Mouse (Mus musculus) G1E (cell line): ENCODE results near the gene Trarg1. TPM values are rescaled to one million over a fixed set of nuclear protein-coding genes. Genes with fewer than 3 reads are reported as not detected.

Source experiments
- ATAC-seq: 2 replicates; pipeline ENCODE4 v1.8.0; 2016; ENCODE audit warnings: mild to moderate bottlenecking; ENCODE audit not compliant: insufficient number of reproducible peaks, poor library complexity, low FRiP score, severe bottlenecking; ENCODE audit errors: extremely low read depth
- DNase-seq: peaks from one replicate; pipeline ENCODE4 v3.0.0; 2012; ENCODE audit warnings: low spot score
- H3K27me3 ChIP-seq: 2 replicates; pipeline ENCODE4 v1.6.1; 2012; ENCODE audit warnings: mild to moderate bottlenecking, low read length, inconsistent platforms; ENCODE audit not compliant: insufficient read depth
- H3K36me3 ChIP-seq: replicated peaks from 2 replicates; pipeline ENCODE3; 2012; ENCODE audit warnings: mild to moderate bottlenecking, inconsistent platforms
- H3K4me1 ChIP-seq: 2 replicates; pipeline ENCODE4 v1.6.1; 2012; ENCODE audit warnings: low read depth, low read length, inconsistent platforms, mixed read lengths; ENCODE audit not compliant: insufficient read depth
- H3K4me3 ChIP-seq: 2 replicates; pipeline ENCODE4 v1.5.1; 2012; ENCODE audit warnings: low read depth, mild to moderate bottlenecking, inconsistent platforms, low read length, moderate library complexity, mixed read lengths
- H3K9me3 ChIP-seq: replicated peaks from 2 replicates; pipeline ENCODE4 v1.6.1; 2012; ENCODE audit warnings: inconsistent platforms
- CTCF ChIP-seq: IDR thresholded peaks from 2 replicates; pipeline ENCODE4 v1.5.1; 2012; ENCODE audit warnings: low read depth, low read length, inconsistent platforms, mixed read lengths
- GATA1 ChIP-seq: IDR thresholded peaks from 2 replicates; pipeline ENCODE4 v1.6.1; 2012; ENCODE audit warnings: borderline replicate concordance, low read length, inconsistent platforms, mixed read lengths
- GATA2 ChIP-seq: IDR thresholded peaks from 2 replicates; pipeline ENCODE4 v1.6.1; 2012; ENCODE audit warnings: low read depth, low read length, inconsistent platforms, borderline replicate concordance
- POLR2AphosphoS5 ChIP-seq: IDR thresholded peaks from 2 replicates; pipeline ENCODE4 v1.6.1; 2012; ENCODE audit warnings: low read depth, low read length, inconsistent platforms; ENCODE audit not compliant: insufficient replicate concordance
- TAL1 ChIP-seq: conservative IDR thresholded peaks from 2 replicates; pipeline ENCODE4 v1.6.1; 2012; ENCODE audit warnings: low read depth, low read length, inconsistent platforms, mixed read lengths
- polyA plus RNA-seq: library from polyadenylated mRNA; stranded (reverse); fragments of >175 nt; gene quantifications from 2 replicates; pipeline ENCODE4 v1.2.3, GENCODE M21; 2012
- total RNA-seq, 2 experiments: library from RNA; stranded (forward) in 1 of 2; stranded (reverse) in 1 of 2; fragments of 200-1000 nt in 1 of 2; fragments of >200 nt in 1 of 2; fragmentation: Nextera tagmentation in 1 of 2; gene quantifications; 2 replicates each; pipeline ENCODE4 v1.2.3; 2014 to 2017

The Trarg1 gene
- total and polyA plus RNA-seq, 3 experiments, result 0.16 TPM; not detected in 2

- no peak for TF ChIP-seq POLR2AphosphoS5
- TF ChIP-seq GATA1, result no peak
- TF ChIP-seq GATA2, result no peak
- no peak for TF ChIP-seq TAL1
- no peak for TF ChIP-seq CTCF
- no peak for ATAC-seq
- no peaks in the 10 kb centered on the region for H3K4me1 ChIP-seq
- H3K36me3 ChIP-seq, result no peaks in the 10 kb centered on the region
- H3K9me3 ChIP-seq, result no peaks in the 10 kb centered on the region
- H3K4me3 ChIP-seq, result no peak overlapping the region
- no peak for DNase-seq
- peaks cover 11% of the 10 kb centered on the region for H3K27me3 ChIP-seq
These were observed 22.1 kb upstream of the Trarg1 start for GRCm38 (mm10) chr11:76657450-76657970.

- Histone ChIP-seq H3K4me1 (no peaks in the 10 kb centered on the region), H3K9me3 (no peaks in the 10 kb centered on the region), H3K36me3 (no peaks in the 10 kb centered on the region), H3K27me3 (peaks cover 16% of the 10 kb centered on the region), H3K4me3 (no peak overlapping the region)
- DNase-seq (no peak), ATAC-seq (no peak)
- no peak for TF ChIP-seq POLR2AphosphoS5
- no peak for TF ChIP-seq CTCF
- TF ChIP-seq GATA2, result no peak
- no peak for TF ChIP-seq TAL1
- no peak for TF ChIP-seq GATA1
These were observed 20.3 kb upstream of the Trarg1 start for GRCm38 (mm10) chr11:76659138-76659930.

- no peaks in the 10 kb centered on the region for H3K9me3 ChIP-seq
- H3K27me3 ChIP-seq, result peaks cover 22% of the 10 kb centered on the region
- ATAC-seq, result no peak
- H3K4me1 ChIP-seq, result no peaks in the 10 kb centered on the region
- no peak for TF ChIP-seq GATA1
- no peak for TF ChIP-seq POLR2AphosphoS5
- no peak for TF ChIP-seq CTCF
- TF ChIP-seq GATA2, result no peak
- no peak for TF ChIP-seq TAL1
- no peak for DNase-seq
- no peak overlapping the region for H3K4me3 ChIP-seq
- no peaks in the 10 kb centered on the region for H3K36me3 ChIP-seq
These were observed 17.7 kb upstream of the Trarg1 start for GRCm38 (mm10) chr11:76661790-76662468.

GRCm38 (mm10) chr11:76666002-76666649 lies 13.5 kb upstream of the Trarg1 start:
- TF ChIP-seq TAL1 (no peak), CTCF (no peak), GATA1 (no peak), GATA2 (no peak), POLR2AphosphoS5 (no peak)
- no peaks in the 10 kb centered on the region for H3K4me1 ChIP-seq
- peaks cover 22% of the 10 kb centered on the region for H3K27me3 ChIP-seq
- H3K9me3 ChIP-seq, result no peaks in the 10 kb centered on the region
- ATAC-seq (no peak), DNase-seq (no peak)
- no peak overlapping the region for H3K4me3 ChIP-seq
- H3K36me3 ChIP-seq, result no peaks in the 10 kb centered on the region

- DNase-seq (no peak), ATAC-seq (no peak)
- H3K27me3 ChIP-seq, result peaks cover 31% of the 10 kb centered on the region
These were observed 11.8 kb upstream of the Trarg1 start for GRCm38 (mm10) chr11:76667807-76668206.

More at GRCm38 (mm10) chr11:76667807-76668206, 11.8 kb upstream of the Trarg1 start:
- no peaks in the 10 kb centered on the region for H3K36me3 ChIP-seq
- no peak for TF ChIP-seq TAL1
- no peak for TF ChIP-seq GATA1
- no peak for TF ChIP-seq GATA2
- no peak overlapping the region for H3K4me3 ChIP-seq
- H3K9me3 ChIP-seq, result no peaks in the 10 kb centered on the region
- peaks cover 3% of the 10 kb centered on the region; the same call in 1 of the 2 replicates for H3K4me1 ChIP-seq
